Mouse (Mus musculus): Measurements from ENCODE around the gene Gm10024. TPM values are rescaled to one million over a fixed set of nuclear protein-coding genes. Genes with fewer than 3 reads are reported as not detected.
"Not testable (repeated sequence)": the region's sequence is repeated elsewhere in the genome, so short reads cannot be mapped to it uniquely, and the experiment has no call there.

The Gm10024 gene
- polyA plus RNA-seq, 1 experiment from 2014 or later: not detected

- H3K9ac ChIP-seq (ENCODE audit: low read length): no peak within 1 kb of the TSS
- 82% methylated on average over 1 of the region's 1 CpGs for WGBS
- no peak for ATAC-seq (replicated peaks; ENCODE audit: low FRiP score, low TSS enrichment, low read depth)
- no peak within 1 kb of the TSS for H3K4me3 ChIP-seq (ENCODE audit: low read depth, low read length)
- H3K36me3 ChIP-seq (ENCODE audit: control insufficient read depth, insufficient read depth, low read length): no peaks in the 10 kb centered on the region
- DNase-seq (ENCODE audit: low spot score): no peak
- H3K27me3 ChIP-seq (replicated peaks; ENCODE audit: control insufficient read depth, insufficient read depth, low read length): no peaks in the 10 kb centered on the region
- 0 out of 2 replicates have a peak, but pooled peaks cover 4% of the 10 kb centered on the region for H3K9me3 ChIP-seq (ENCODE audit: control insufficient read depth, low read length)
- H3K4me2 ChIP-seq (ENCODE audit: low read length): no peak within 1 kb of the TSS
- H3K27ac ChIP-seq (ENCODE audit: low read depth): no peak within 1 kb of the TSS
- H3K4me1 ChIP-seq (replicated peaks; ENCODE audit: control insufficient read depth, insufficient read depth, low read length): no peaks in the 10 kb centered on the region
Measured at GRCm38 (mm10) chr10:77715507-77715906, 4.2 kb downstream of the Gm10024 start, which contains the start of gene Gm10142. Gene Gm10142 (plus strand): TSS chr10:77715807.

DNA sequence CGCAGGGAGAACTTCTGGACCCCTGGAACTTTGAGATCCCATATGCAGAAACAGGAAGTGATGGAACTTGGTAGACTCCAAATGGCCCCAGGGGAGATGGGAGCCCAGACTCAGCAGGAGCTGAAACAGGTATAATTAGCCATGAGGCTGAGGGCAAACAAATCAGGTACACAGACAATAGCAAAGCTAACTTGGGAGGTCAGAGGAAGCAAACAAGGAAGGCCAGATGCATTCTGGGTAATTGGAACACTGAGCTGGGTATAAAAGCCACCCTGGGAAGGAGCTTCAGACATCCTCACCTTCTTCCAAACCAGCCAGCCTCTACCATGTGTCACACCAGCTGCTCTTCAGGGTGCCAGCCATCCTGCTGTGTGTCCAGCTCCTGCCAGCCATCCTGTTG lies 9.0 kb downstream of the Gm10024 start, which contains the start of gene Krtap12-1:
Gene Krtap12-1 (plus strand): TSS at position 301 of the 400 bp plus-strand sequence.
- not testable (repeated sequence) for H3K36me3 ChIP-seq (ENCODE audit: control insufficient read depth, insufficient read depth, low read length); DNase-seq (ENCODE audit: low spot score); H3K27ac ChIP-seq (ENCODE audit: low read depth); H3K4me3 ChIP-seq (ENCODE audit: low read depth, low read length); H3K4me2 ChIP-seq (ENCODE audit: low read length); H3K27me3 ChIP-seq (replicated peaks; ENCODE audit: control insufficient read depth, insufficient read depth, low read length); H3K4me1 ChIP-seq (replicated peaks; ENCODE audit: control insufficient read depth, insufficient read depth, low read length); H3K9ac ChIP-seq (ENCODE audit: low read length); ATAC-seq (replicated peaks; ENCODE audit: low FRiP score, low TSS enrichment, low read depth); H3K9me3 ChIP-seq (ENCODE audit: control insufficient read depth, low read length)
- 87% methylated on average over 1 of the region's 1 CpGs for WGBS

DNA sequence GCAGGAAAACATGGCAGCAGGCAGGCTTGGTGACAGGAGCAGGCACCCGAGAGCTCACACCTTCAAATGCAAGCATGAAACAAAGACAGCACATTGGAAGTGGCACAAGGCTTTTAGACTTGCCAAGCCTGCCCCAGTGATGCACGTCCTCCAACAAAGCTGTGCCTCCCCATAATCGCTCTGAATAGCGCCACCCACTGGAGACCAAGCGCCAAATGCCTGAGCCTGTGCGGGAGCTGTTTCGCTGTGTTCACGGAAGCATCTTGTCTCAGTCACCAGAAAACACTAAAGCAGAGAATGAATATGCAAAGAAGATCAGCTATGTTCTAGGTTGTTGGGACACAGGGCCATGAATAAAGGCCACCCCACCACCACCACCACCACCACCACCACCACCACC lies 13.6 kb downstream of the Gm10024 start:
- Histone ChIP-seq H3K27me3 (replicated peaks; ENCODE audit: control insufficient read depth, insufficient read depth, low read length) (no peaks in the 10 kb centered on the region), H3K4me3 (ENCODE audit: low read depth, low read length) (no peak overlapping the region), H3K36me3 (ENCODE audit: control insufficient read depth, insufficient read depth, low read length) (no peaks in the 10 kb centered on the region), H3K27ac (ENCODE audit: low read depth) (no peak overlapping the region), H3K9me3 (ENCODE audit: control insufficient read depth, low read length) (no peaks in the 10 kb centered on the region), H3K4me1 (replicated peaks; ENCODE audit: control insufficient read depth, insufficient read depth, low read length) (no peaks in the 10 kb centered on the region), H3K4me2 (ENCODE audit: low read length) (no peak overlapping the region), H3K9ac (ENCODE audit: low read length) (no peak overlapping the region)
- DNase-seq (ENCODE audit: low spot score) (no peak), ATAC-seq (replicated peaks; ENCODE audit: low FRiP score, low TSS enrichment, low read depth) (no peak)
- 76% methylated on average over 8 of the region's 8 CpGs for WGBS

GRCm38 (mm10) chr10:77726186-77726585 lies 14.9 kb downstream of the Gm10024 start, which contains the start of gene Gm10100:
Gene Gm10100 (plus strand): TSS chr10:77726486.
- ATAC-seq (replicated peaks; ENCODE audit: low FRiP score, low TSS enrichment, low read depth): no peak
- Histone ChIP-seq H3K27ac (ENCODE audit: low read depth) (no peak within 1 kb of the TSS), H3K9me3 (ENCODE audit: control insufficient read depth, low read length) (no peaks in the 10 kb centered on the region)

DNA sequence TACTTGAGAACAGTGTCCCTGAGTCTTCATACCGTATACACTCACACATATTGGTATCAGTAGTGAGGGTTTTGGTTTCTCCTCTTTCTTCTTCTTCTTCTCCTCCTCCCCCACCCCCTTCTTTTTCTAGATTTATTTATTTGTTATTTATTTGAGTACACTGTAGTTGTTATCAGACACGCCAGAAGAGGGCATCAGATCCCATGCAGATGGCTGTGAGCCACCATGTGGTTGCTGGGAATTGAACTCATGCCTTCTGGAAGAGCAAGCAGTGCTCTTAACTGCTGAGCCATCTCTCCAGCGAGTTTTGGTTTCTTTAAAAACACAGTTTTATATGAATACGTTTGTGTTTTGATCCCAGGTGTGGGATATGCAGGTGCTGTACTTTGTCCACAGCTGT lies 17.0 kb downstream of the Gm10024 start:
- Histone ChIP-seq H3K27me3 (replicated peaks; ENCODE audit: control insufficient read depth, insufficient read depth, low read length) (no peaks in the 10 kb centered on the region), H3K4me2 (ENCODE audit: low read length) (no peak overlapping the region), H3K4me1 (replicated peaks; ENCODE audit: control insufficient read depth, insufficient read depth, low read length) (no peaks in the 10 kb centered on the region), H3K9ac (ENCODE audit: low read length) (no peak overlapping the region), H3K9me3 (ENCODE audit: control insufficient read depth, low read length) (no peaks in the 10 kb centered on the region), H3K36me3 (ENCODE audit: control insufficient read depth, insufficient read depth, low read length) (no peaks in the 10 kb centered on the region), H3K27ac (ENCODE audit: low read depth) (no peak overlapping the region), H3K4me3 (ENCODE audit: low read depth, low read length) (no peak overlapping the region)
- 61% methylated on average over 4 of the region's 4 CpGs for WGBS
- DNase-seq (ENCODE audit: low spot score): no peak
- no peak for ATAC-seq (replicated peaks; ENCODE audit: low FRiP score, low TSS enrichment, low read depth)

More at GRCm38 (mm10) chr10:77726186-77726585, 14.9 kb downstream of the Gm10024 start, which contains the start of gene Gm10100:
- Histone ChIP-seq H3K4me2 (ENCODE audit: low read length) (no peak within 1 kb of the TSS), H3K36me3 (ENCODE audit: control insufficient read depth, insufficient read depth, low read length) (no peaks in the 10 kb centered on the region), H3K9ac (ENCODE audit: low read length) (no peak within 1 kb of the TSS), H3K4me3 (ENCODE audit: low read depth, low read length) (no peak within 1 kb of the TSS), H3K27me3 (replicated peaks; ENCODE audit: control insufficient read depth, insufficient read depth, low read length) (no peaks in the 10 kb centered on the region), H3K4me1 (replicated peaks; ENCODE audit: control insufficient read depth, insufficient read depth, low read length) (no peaks in the 10 kb centered on the region)
- no peak for DNase-seq (ENCODE audit: low spot score)
- 26% methylated on average over 3 of the region's 3 CpGs for WGBS

- H3K4me2 ChIP-seq (ENCODE audit: low read length): no peak overlapping the region
- ATAC-seq (replicated peaks; ENCODE audit: low FRiP score, low TSS enrichment, low read depth) (no peak), DNase-seq (ENCODE audit: low spot score) (no peak)
- no peaks in the 10 kb centered on the region for H3K9me3 ChIP-seq (ENCODE audit: control insufficient read depth, low read length)
- no peak overlapping the region for H3K4me3 ChIP-seq (ENCODE audit: low read depth, low read length)
- H3K9ac ChIP-seq (ENCODE audit: low read length): no peak overlapping the region
- WGBS: 51% methylated on average over 4 of the region's 4 CpGs
- no peak overlapping the region for H3K27ac ChIP-seq (ENCODE audit: low read depth)
- H3K27me3 ChIP-seq (replicated peaks; ENCODE audit: control insufficient read depth, insufficient read depth, low read length): no peaks in the 10 kb centered on the region
- no peaks in the 10 kb centered on the region for H3K4me1 ChIP-seq (replicated peaks; ENCODE audit: control insufficient read depth, insufficient read depth, low read length)
- no peaks in the 10 kb centered on the region for H3K36me3 ChIP-seq (ENCODE audit: control insufficient read depth, insufficient read depth, low read length)
Measured at GRCm38 (mm10) chr10:77729241-77729640, 18.0 kb downstream of the Gm10024 start.

DNA sequence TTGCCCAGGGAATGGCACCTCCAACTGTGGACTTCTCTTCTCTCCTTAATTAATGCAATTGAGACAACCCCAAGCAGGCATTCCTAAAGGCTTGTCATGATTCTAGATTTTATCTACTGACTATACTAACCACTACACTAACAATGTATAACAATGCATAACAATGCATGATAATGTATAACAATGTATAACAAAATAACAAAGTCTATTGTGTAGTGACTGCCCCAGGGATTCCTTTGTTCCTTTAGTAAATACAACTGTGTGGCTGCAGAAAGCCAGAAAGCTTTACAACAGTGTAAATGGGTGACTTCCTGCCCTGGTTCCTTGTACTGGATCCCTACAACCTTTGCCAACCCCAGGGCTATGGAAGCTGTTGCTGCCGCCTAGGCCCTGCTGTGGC lies 24.7 kb downstream of the Gm10024 start:
- WGBS: 100% methylated on average over 1 of the region's 1 CpGs
- no peak overlapping the region for H3K4me2 ChIP-seq (ENCODE audit: low read length)
- no peak for ATAC-seq (replicated peaks; ENCODE audit: low FRiP score, low TSS enrichment, low read depth)
- no peaks in the 10 kb centered on the region for H3K4me1 ChIP-seq (replicated peaks; ENCODE audit: control insufficient read depth, insufficient read depth, low read length)
- no peak for DNase-seq (ENCODE audit: low spot score)
- no peak overlapping the region for H3K4me3 ChIP-seq (ENCODE audit: low read depth, low read length)
- H3K9ac ChIP-seq (ENCODE audit: low read length): no peak overlapping the region
- no peak overlapping the region for H3K27ac ChIP-seq (ENCODE audit: low read depth)
- H3K9me3 ChIP-seq (ENCODE audit: control insufficient read depth, low read length): peaks cover 8% of the 10 kb centered on the region
- no peaks in the 10 kb centered on the region for H3K27me3 ChIP-seq (replicated peaks; ENCODE audit: control insufficient read depth, insufficient read depth, low read length)
- H3K36me3 ChIP-seq (ENCODE audit: control insufficient read depth, insufficient read depth, low read length): no peaks in the 10 kb centered on the region

GRCm38 (mm10) chr10:77738929-77739328 lies 27.7 kb downstream of the Gm10024 start:
- Histone ChIP-seq H3K4me2 (ENCODE audit: low read length) (no peak overlapping the region), H3K4me1 (replicated peaks; ENCODE audit: control insufficient read depth, insufficient read depth, low read length) (no peaks in the 10 kb centered on the region), H3K27me3 (replicated peaks; ENCODE audit: control insufficient read depth, insufficient read depth, low read length) (no peaks in the 10 kb centered on the region), H3K4me3 (ENCODE audit: low read depth, low read length) (no peak overlapping the region), H3K9me3 (ENCODE audit: control insufficient read depth, low read length) (peaks cover 8% of the 10 kb centered on the region), H3K9ac (ENCODE audit: low read length) (no peak overlapping the region), H3K27ac (ENCODE audit: low read depth) (no peak overlapping the region), H3K36me3 (ENCODE audit: control insufficient read depth, insufficient read depth, low read length) (no peaks in the 10 kb centered on the region)
- DNase-seq (ENCODE audit: low spot score) (no peak), ATAC-seq (replicated peaks; ENCODE audit: low FRiP score, low TSS enrichment, low read depth) (no peak)
- WGBS: 80% methylated on average over 4 of the region's 4 CpGs

- not testable (repeated sequence) for H3K36me3 ChIP-seq (ENCODE audit: control insufficient read depth, insufficient read depth, low read length); H3K9me3 ChIP-seq (ENCODE audit: control insufficient read depth, low read length); H3K4me1 ChIP-seq (replicated peaks; ENCODE audit: control insufficient read depth, insufficient read depth, low read length); H3K4me3 ChIP-seq (ENCODE audit: low read depth, low read length); H3K9ac ChIP-seq (ENCODE audit: low read length); H3K27ac ChIP-seq (ENCODE audit: low read depth); H3K27me3 ChIP-seq (replicated peaks; ENCODE audit: control insufficient read depth, insufficient read depth, low read length); ATAC-seq (replicated peaks; ENCODE audit: low FRiP score, low TSS enrichment, low read depth); DNase-seq (ENCODE audit: low spot score); H3K4me2 ChIP-seq (ENCODE audit: low read length)
- 55% methylated on average over 4 of the region's 5 CpGs for WGBS
Measured at GRCm38 (mm10) chr10:77741924-77742688, 30.8 kb downstream of the Gm10024 start, which contains the start of gene Gm18596. Gene Gm18596 (minus strand): TSS chr10:77742638.

All from intestine, embryonic 14.5 days (tissue).